Mouse (Mus musculus) adrenal gland, adult 2 months (tissue): ENCODE measurements at regions not wholly inside any gene's neighbourhood (a gene's known extent, or its start where the extent isn't known, plus 50 kb on each side); places are given as distances from the start of the nearest gene placed in this dataset.
"Not testable (repeated sequence)": the region's sequence is repeated elsewhere in the genome, so short reads cannot be mapped to it uniquely, and the experiment has no call there.

Experiments
- DNase-seq: peaks from one replicate; pipeline ENCODE4 v3.0.0; 2021

DNA sequence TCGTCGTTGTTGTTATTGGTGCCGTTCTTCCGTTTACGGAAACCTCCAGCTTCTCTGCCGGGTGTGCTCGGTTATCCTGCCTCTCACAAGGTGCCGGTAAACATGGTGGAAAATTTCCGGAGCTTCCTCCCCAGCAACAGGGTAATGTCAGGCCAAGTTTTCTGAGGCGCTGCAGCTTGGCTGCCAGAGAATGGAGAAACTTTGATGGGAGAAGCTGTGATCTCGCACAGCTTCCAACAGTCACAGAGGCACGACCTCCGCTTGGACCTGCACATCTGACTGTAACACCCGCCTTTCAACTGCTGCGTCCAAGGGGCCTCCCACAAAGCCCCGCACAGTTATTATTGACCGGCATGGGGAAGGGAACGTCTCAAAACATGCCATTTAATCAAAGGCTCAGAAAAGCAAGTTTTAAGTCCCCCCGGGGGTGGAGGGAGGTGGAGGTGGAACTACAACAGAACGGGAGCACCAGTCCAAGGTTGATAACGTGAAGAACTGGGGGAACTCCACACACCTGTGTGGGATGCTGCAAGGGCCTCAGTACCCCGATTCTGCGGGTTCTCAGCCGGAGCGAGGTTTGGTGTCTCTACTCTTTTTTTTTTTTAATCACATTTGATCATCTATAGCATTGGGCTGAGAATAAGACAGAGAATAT is 299.1 kb downstream of the Vrk1 start:
- no peak for DNase-seq

DNA sequence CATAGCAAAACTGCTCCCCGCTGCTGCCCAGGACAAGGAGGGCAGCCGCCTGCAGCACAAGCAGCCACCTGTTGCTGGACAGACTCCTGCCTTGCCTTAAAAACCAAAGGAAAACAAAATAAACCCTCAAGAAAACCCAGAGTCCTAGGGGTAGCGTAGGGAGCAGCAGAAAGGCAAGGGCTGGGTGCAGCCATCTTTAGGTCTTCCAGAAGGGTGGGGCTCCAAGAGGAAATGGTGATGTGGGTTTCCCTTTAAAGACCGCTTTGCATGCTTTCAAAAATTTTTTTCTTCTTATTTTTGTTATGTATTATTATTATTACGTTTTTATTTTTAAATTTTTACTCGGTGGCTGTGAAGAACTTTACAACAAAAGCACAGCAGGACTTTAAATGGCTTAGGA is 300.1 kb downstream of the Vrk1 start:
- no peak for DNase-seq

DNA sequence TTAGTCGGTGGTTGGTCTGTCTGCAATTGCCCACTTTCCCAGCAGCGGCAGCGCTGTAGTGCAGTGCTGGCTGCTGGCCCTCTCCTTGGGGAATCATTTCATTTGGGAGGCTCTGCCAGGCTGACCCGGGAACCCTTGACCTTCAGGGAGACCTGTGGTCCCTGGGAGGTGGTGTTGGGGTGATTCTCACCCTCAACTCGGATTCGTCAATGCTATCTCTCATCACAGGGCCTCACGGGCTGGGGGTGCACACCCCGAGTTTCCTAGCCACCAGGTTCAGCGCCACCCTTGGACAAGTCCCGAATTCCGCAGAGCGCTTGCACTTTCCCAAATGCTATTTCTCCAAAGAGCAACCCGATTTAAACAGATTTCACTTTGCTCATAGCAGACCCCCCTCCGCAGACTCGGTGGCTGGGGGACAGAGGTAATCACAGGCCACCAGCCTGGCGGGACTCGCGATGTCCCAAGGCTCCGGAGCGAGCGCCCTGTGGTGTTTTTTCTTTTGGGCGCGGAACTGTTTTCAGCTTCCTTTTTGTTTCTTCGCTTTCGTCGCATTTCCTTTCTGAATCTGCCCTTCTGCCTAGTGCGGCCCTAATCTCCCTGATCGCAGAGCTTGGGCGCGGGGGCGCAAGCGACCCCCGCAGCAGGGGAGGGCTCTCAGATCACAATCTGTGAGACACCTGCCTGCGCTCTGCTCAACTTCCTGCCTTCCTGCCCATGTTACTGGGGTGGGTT is 300.7 kb downstream of the Vrk1 start:
- DNase-seq: peak; percentile 35

DNA sequence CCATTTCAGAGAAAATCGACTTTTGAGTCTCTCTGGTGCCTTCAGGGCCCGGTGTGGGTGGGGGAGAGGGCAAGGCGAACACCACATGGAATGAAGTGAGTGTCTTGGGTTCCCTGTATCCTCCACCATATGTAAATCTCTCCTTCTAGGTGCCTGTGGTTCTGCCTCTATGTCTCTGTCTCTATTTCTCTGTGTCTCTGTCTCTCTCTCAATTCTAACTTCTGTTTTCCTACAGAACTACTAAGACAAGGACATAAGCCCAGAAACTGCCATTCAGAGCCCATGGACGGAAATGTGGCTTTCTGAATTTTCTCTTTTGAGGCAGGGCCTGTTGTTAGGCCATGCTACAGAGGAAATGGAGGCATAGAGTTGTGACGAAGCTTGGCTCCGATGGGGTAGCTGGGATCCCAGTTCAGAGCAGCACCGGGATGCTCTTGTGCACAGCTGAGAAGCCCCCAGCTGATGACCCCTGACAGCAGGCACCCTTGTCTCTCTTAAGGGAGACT is 301.3 kb downstream of the Vrk1 start:
- no peak for DNase-seq

DNA sequence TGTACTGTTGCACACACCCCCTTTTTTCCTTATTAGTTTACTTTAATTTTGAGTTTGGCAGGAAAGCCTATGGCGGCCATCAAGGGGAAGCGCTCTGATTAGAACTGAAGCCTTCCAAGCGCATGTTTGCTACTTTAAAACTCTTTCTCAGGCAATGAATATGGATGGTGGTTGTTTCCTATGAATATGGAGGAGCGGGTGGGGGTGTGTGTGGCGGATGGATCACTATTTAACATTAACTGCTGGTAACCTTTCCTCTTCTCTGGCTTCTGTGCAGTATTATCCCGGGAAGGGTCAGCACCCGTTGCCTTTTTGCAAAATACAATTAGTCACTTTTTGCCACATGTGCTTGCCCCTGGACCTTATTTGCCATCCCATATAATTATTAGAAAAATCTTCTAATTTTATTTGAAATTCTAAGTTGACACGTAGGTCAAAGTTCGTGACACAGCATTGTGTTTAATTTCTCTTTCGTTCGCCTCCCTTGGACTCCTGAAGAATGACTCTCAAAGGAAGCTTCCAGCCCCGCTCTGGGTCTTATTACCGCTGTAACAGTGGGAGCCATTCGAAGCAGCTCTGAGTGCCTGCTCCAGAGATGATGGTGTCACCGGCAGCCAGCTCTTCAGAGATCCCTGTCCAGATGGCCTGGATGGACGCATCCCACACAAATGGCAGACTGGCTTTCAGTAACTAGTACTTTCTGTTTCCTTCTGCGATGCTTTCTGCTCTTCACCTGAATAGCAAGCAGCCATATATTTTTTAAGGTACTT is 302.0 kb downstream of the Vrk1 start:
- no peak for DNase-seq

DNA sequence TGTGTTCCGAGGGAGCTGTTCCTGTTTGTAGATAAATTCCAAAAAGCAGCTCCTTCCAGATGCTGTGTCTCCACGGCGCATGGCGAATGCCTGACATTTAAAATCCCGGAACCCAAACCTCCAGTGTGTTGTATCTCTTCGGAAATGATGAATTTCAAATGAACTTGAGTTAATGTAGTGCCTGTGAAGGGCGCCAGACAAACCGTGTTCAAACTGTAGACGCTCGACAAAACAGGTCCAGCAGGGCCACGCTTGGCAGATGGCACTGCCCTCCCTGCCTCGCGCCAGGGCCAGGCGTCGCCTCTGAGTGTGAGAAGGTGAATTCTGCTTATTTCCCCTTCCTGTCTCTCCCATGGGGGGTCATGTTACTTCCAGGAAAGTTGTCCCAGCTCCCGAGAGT is 307.7 kb downstream of the Vrk1 start:
- no peak for DNase-seq

DNA sequence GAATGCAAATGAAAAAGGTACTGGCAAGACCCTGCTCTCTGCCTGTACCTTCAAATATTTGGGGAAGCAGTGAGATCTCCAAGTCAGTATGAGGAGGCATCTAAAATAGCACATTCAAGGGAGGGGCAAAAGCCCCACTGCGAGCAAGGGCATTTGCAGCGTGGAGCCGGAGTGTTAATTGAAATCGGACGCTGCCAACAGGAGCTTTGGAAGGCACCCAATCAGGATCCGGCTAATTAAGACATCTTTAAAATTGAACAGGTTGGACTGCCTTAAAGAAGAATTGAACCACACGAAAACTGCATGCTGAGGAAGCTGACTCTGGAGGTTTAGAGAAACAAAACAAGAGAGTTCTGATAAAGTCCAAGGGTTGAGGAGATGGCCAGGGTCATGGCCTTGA is 311.5 kb downstream of the Vrk1 start:
- no peak for DNase-seq

DNA sequence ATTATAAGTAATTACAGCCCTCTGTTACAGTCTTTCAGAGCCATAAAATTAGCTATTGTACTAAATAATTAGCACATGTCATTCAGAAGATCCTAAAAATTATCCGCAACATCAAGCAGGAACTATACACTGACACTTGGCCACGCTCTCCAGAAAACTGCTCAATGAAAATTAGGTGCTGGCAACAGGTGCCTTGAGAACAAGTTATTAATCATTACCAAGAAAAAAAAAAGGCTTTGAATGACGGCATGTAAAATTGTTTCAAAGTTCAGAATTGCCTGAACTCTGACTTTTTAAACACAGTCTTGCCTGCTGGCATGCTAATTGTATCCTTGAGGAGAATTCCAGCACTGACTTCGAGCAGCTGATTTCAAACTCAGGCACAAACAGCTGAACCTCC is 316.6 kb downstream of the Vrk1 start:
- DNase-seq: no peak

DNA sequence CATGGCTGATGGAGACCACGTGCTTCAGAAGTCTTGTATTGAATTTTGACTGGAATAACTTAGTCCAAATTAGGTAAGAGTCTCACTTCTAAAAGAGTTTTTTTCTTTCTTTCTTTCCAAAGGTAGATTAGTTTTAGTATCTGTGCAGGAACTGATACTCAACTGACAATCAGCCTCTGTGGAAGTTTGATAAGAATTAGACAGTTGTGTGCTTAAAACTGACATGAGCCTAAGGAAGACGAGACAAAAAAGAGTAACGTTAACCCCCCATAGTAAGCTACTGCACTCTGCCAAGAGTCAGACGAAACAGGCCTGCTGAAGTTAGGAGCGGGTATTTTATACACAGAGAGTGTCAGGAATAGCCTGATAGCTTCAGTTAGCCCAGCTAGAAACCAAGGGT is 317.3 kb downstream of the Vrk1 start:
- DNase-seq: no peak

DNA sequence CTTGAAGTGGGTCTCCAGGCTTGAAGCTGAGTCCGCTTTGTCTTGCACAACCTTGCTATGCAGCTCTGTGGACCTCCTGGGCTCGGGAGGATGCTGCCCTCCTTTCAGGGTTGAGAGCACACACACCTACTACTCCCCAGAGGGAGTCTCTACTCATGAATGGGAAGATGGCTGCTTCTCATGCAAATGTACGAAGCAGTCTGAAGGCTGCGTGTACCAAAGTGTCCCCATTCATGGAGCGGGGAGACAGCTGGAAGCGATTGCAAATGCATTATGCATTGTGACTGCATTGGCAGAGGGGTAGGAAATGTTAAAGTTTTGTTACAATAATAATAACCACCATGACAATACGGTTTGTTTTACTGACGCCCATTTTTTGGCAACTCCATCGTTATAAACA is 347.8 kb downstream of the Vrk1 start:
- DNase-seq: no peak

DNA sequence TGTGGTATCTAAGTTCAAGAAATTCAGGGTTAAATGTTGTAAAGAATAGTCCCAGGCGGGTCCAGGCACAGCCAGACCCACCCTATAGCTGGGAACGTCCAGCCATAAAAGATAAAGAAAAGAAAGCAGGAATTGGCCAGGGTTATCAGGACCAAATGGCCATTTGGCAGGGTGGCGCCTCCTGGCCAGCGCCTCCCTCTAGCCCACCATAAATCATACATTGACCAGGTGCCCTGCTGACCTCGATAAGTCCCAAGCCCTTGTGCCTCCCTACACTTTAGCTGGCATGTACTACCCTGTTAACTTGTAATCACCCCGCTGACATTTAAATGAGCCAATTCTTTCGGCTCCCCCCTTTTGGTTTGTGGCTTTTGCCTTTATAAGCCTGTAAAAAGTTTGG is 351.6 kb downstream of the Vrk1 start:
- DNase-seq: not testable (repeated sequence)

DNA sequence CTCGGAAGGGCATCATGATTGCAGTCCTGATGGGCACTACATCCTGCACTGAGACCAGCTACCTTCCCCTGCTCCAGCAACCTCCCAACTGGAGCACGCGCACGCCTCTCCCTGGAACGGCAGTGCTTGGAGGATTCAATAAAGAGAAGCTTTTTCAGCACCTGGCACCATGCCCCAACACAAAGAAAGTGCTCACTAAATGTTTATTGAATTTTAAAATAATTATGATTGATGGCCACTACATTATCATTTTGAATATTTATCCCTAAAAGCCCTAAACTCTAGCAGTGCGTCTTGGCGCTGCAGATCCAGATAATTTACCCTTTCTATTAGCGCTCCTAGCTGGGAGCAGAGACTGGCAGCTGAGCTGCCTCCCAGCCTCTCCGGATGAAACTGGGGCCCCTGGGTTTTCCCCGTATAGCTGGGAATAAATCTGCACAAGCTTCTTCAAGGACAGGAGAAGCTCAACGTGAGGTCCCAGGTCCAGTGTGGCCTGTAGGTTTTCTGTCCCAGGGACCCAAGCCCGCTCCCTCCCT is 364.9 kb downstream of the Vrk1 start:
- DNase-seq: no peak

DNA sequence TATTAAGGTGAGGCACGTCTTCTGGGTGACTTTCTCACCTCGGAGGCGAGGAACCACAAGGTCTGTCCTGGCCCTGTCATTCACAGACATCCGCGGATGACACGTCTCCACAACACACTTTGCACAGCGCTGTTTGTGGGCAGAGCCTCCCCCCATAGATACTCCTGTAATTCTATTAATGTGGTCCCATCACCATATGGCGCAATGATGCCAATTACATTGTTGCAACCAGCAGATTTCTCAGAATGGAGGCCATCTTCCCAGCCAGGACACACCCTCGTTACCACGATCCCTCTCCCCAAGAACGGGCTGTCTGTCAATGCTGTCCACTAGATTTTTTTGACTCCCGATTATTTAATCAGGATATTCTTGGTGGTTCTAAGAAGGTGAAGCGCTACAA is 365.9 kb downstream of the Vrk1 start:
- DNase-seq: no peak

DNA sequence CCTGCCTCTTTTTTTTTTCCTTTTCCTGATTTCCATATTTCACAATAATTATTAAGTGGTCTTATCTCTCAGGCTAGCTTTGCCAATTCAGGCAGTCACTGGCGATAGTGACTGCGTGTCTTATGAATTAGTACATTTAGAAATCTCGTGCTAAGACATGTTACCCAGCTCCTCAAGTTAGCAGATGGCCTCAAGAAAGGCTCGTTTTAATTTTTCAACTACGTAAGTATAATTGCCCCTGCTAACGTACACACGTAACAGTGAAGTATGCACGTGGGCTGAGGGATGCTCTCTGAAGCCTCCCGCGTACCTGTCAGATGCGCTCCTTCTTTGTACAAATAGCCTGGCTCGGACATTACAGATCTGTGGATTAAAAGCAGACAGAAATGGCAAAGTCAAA is 366.8 kb downstream of the Vrk1 start:
- DNase-seq: no peak

DNA sequence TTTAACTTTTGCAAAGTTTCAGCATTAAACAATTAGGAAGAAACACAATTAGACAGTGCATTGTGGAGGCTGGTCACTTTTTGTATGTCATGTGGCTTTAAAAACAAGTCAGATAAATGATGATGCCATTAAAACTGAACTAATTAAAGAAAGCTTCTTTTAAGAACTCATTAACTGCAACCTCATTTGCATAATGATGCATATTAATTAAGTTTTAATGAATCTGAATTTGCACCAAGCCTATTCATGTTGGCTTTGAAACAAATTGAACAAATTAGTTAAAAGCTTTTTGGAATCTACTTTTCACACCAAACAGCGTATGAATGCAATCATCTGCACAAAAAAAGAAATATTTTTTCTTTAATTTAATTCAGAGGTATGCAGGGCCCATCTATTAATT is 367.3 kb downstream of the Vrk1 start:
- DNase-seq: no peak

DNA sequence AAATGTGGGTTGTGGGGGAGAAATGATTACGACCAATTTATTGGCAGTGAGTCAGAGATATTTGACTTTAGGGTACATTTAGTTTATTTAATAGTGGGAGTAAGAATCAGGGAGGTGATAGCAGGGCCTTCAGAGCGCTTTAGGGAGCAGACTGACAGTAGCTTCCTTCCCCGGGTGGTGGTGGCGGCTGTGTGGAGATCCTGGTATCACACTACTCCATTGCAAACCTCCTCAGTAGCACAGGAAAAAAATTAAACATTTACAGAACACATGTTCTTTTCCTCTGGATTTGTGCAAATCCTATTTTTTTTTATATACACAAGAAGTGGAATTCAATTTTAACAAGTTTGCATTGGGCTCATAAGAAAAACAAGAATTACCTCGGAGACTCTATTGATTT is 367.7 kb downstream of the Vrk1 start:
- DNase-seq: no peak

DNA sequence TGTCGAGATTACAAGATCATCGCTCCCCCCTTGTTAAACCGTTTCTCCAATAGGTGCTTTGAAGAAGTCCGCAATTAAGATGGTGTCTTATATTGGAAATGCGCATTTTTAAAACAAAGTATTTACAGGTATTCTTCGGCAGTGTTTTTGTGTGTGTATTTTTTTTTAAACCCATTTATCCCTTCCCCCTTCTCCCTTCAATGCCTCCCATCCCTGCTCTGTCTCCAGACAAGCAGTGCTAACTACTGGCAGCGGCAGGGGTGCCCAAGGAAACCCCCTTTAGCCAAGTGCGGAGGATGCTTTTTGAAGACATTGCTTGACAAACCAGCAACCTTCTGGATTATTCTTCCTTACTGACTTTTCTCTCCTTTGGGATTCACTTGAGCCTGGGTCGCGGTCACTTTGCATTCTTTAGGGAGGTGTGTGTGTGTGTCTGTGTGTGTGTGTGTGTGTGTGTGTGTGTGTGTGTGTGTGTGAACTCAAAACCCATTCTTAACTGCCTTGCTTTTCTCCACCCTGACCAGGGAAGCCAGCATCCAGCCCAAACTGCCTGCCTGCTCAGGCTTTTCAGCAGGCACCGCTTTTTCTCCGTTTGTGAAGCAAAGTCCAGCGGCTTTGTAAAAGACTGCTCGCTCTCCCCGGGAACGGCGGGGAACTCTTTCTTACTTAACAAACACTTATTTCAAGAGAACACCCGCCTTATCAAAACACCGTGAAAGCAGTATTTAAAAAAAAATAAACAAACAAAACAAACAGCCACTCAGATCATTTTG is 368.5 kb downstream of the Vrk1 start:
- DNase-seq: no peak

DNA sequence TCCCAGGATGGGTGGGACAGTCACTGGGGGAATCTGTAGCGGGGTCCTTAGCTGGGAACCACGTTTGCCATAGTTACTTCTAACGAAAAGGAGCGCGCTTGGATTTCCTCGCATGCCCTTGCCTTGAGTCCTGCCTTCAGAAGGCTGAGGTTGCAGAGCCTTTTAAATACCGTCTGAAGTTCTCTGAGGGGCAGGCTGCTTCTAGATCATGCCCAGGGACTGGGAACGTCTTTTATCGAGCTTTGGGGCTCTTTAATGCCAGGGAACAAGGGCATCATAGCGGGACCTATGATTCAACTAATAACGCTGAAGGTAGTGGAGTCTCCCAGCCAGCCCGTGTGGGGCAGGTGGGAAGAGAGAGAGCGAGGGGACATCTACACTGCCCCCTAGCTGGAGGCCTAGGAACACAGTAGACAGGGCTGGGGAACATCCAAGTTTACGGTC is 369.1 kb downstream of the Vrk1 start:
- peak; percentile 31 for DNase-seq

DNA sequence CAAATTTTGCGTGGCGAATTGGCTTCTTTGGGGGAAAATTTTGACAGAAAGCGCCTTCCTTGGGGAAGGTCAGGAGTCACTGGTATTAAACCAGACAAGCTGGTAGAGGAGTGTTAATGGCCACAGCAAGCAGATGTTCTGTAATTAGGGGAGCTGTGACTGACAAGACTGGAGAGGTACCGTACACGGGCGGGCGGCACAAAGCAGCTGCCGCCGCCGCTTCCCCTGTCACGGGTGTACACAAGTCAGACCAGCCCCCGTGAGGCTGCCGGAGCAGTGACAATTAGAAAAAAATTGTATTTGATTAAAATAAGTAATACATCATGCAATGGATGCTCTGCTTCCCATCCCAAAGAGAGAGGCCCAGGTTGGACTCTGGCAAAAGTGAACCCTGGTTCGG is 369.8 kb downstream of the Vrk1 start:
- DNase-seq: no peak

DNA sequence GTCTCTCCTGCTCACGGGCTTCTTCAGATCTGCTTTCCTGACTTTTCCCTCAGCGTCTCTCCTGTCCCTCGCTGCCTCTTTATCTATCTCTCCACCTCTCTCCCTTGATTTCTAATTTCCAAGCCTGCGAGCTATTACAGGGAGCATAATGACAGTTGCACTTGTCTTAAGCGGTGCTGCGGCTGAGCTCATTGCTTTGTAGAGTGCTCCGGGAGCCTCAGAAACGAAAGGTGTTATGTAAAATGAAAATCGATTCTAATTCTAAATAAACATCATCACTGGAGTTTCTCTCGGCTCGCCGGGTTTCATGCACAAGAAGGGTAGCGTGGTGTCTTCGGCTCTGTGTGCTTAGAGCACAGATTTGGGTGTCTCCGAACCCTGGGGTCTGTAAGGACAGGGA is 371.8 kb downstream of the Vrk1 start:
- DNase-seq: no peak

DNA sequence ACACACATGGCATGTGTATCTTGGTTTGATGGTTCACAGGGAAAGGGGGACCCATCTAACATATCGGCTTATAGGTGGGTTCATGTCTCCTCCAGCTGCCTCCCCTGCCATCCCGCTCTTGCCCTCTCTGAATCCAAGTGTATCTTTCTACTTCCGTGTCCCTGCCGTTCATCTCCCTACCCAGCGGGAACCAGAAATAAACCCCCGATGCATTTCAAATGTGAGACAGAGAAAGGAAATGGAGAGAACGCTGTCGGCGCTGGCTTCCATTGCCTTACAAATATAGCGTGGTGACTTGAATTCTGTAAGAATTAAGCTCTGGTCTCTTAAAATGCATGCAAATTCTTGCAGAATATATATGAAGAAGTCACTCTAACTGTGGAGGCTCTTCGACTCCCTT is 379.2 kb downstream of the Vrk1 start:
- no peak for DNase-seq

DNA sequence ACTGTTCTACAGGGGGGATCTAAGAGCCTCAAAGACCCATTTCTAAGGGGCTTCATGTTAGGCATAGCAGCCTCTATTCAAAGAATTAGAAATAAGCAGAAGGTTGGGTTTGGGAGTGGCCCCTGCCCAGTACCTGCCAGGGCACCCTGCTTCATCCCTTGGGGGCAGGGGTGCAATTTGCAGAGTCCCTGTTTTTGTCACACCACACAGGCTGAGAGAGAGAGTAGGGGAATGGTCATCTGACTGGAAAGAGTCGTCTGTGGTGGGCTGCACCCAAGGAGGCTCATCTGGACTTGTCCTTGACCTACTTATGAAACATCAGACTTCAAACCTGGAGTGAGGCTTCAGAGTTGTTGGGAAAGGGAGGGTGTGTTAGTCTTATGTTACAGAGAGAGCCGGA is 382.3 kb downstream of the Vrk1 start:
- no peak for DNase-seq
